Mouse (Mus musculus): ENCODE measurements around the gene Cyb5r2.

DNA sequence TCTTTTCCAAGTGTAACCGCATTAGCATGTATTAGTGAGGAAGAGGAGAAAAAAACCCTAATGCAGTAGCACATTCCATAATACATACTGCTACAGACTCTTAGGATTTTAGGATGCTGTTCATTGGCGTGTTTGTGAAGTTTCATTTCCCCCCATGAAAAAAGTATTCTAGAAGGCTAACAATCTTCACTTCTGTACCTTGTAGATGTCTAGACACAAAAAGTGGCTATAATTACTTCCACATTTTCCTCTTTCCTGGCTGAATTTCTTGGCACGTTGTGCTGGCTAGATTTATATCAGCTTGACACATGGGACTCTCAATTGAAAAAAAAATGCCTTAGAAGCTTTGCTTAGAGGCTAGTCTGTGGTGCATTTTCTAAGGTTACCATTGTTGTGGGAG lies 44.3 kb upstream of the Cyb5r2 start:
- no peak for TF ChIP-seq ZC3H11A (IDR thresholded peaks at IDR 0.05; ENCODE audit: borderline replicate concordance, low read depth, low read length)
- no peak for TF ChIP-seq MAFK (IDR thresholded peaks at IDR 0.05; ENCODE audit: insufficient read depth, low read depth, low read length)
- TF ChIP-seq ZNF384 (IDR thresholded peaks at IDR 0.05; ENCODE audit: low read depth, low read length) = no peak
- no peak for TF ChIP-seq HCFC1 (IDR thresholded peaks at IDR 0.05; ENCODE audit: borderline replicate concordance, insufficient read depth, low read length)
- TF ChIP-seq CHD2 (IDR thresholded peaks at IDR 0.05; ENCODE audit: low read depth, low read length) = no peak

Measured in ES-E14 (cell line).